Mouse (Mus musculus) midbrain, embryonic 15.5 days (tissue): ENCODE data around the gene Atad3a. TPM values are rescaled to one million over a fixed set of nuclear protein-coding genes. Genes with fewer than 3 reads are reported as not detected.

Source experiments
- ATAC-seq: fragments of 200-750 bp; cut with Nextera tagmentation; replicated peaks from 2 replicates; pipeline ENCODE4 v1.8.0; 2017; ENCODE audit warnings: moderate TSS enrichment
- H3K27ac ChIP-seq: fragments of 300-500 bp; sonication (generic); 2 replicates; pipeline ENCODE4 v1.5.1; 2015; ENCODE audit warnings: mild to moderate bottlenecking, inconsistent platforms
- H3K27me3 ChIP-seq: fragments of 300-500 bp; sonication (generic); replicated peaks from 2 replicates; pipeline ENCODE4 v1.6.1; 2015; ENCODE audit warnings: inconsistent platforms
- H3K36me3 ChIP-seq: fragments of 300-500 bp; sonication (generic); replicated peaks from 2 replicates; pipeline ENCODE4 v1.6.1; 2015; ENCODE audit warnings: inconsistent platforms
- H3K4me1 ChIP-seq: fragments of 300-500 bp; sonication (generic); 2 replicates; pipeline ENCODE4 v1.6.1; 2015; ENCODE audit warnings: inconsistent platforms
- H3K4me2 ChIP-seq: fragments of 300-500 bp; sonication (generic); 2 replicates; pipeline ENCODE4 v1.6.1; 2015; ENCODE audit warnings: inconsistent platforms, mild to moderate bottlenecking, moderate library complexity
- H3K4me3 ChIP-seq: fragments of 300-500 bp; sonication (generic); 2 replicates; pipeline ENCODE4 v1.5.1; 2015; ENCODE audit warnings: mild to moderate bottlenecking, inconsistent platforms
- H3K9ac ChIP-seq: fragments of 300-500 bp; sonication (generic); 2 replicates; pipeline ENCODE4 v1.6.1; 2015; ENCODE audit warnings: mild to moderate bottlenecking, inconsistent platforms
- H3K9me3 ChIP-seq: fragments of 300-500 bp; sonication (generic); 2 replicates; pipeline ENCODE4 v1.6.1; 2016; ENCODE audit warnings: inconsistent platforms
- WGBS: fragments of 180-500 bp; shearing (Covaris S2); methylation state at CpG from one replicate; pipeline ENCODE4 v1.1.7; 2015; ENCODE audit warnings: mixed read lengths; 5-methylcytosine and 5-hydroxymethylcytosine counted together
- polyA plus RNA-seq: library from polyadenylated mRNA; unstranded; fragments of >200 nt; fragmentation: Nextera tagmentation; extraction: Ambion mirVana; gene quantifications from 2 replicates; pipeline ENCODE4 v1.2.1, GENCODE M21; 2015

Atad3a gene
- polyA plus RNA-seq, 1 experiment from 2014 or later: 99.2 TPM

DNA sequence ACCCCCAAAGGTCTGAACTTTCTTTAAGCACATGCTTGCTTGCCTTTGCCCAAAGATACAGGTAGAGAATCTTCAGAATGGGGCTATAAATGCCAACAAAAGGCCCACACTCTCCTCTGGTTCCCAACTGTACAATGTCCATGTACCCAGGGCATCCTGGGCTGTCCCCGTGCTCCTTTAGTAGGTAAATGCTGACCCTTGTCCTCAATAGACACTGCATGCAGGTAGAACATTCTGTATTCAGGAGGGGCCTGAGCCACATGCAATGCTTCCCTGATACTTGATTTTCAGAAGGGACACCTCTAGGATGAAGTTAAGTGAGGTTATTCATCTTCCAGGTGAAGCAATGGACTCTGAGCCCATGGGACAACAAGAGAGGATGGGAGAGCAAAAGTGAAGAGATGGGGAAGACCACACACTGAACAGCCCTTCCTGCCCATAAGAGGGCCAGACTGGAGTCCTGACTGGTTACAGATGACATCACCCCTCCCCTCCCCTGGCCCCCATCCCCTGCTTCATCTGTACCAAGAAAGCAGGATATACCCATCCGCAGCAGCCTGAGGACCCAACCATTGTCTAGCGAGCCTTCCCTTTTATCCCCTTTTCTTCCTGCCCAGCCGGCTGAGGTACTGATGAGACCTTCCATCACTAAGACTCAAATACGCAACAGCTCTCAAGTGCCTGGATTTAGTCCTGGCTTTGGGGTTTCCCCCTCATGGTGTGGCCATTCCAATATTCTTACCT, 12.6 kb upstream of the Atad3a start:
- H3K27ac ChIP-seq: no peak overlapping the region
- H3K27me3 ChIP-seq: peaks cover 20% of the 10 kb centered on the region
- peaks cover 37% of the 10 kb centered on the region for H3K4me1 ChIP-seq
- peak overlapping the region; percentile 80 for H3K4me2 ChIP-seq
- no peaks in the 10 kb centered on the region for H3K36me3 ChIP-seq
- ATAC-seq: no peak
- 31% methylated on average over 5 of the region's 5 CpGs for WGBS
- peak overlapping the region; percentile 33 for H3K9ac ChIP-seq
- H3K9me3 ChIP-seq: no peaks in the 10 kb centered on the region
- H3K4me3 ChIP-seq: peak overlapping the region; percentile 44

DNA sequence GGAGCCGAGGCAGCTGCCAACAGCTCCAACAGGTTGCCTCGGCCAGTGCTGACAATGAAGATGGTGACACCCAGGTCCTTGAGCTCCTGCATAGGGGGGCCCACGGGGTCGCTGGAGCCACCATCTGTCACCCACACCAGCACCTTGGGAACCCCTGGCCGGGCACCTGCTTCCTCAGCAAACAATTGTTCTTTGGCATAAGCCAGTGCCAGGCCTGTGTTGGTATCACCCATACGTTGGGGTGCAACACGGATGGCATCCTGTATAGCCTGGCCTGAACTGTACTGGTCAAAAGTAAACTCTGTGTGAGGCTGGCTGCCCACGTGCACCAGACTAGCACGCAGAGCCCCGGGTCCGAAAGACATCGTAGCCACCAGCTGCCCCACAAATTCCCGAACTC, 11.9 kb upstream of the Atad3a start:
- no peak overlapping the region for H3K27ac ChIP-seq
- H3K9ac ChIP-seq: no peak overlapping the region
- no peaks in the 10 kb centered on the region for H3K36me3 ChIP-seq
- H3K4me3 ChIP-seq: 0 out of 2 replicates have a peak overlapping the region, but pooled peaks have one; percentile 8
- H3K4me1 ChIP-seq: peaks cover 37% of the 10 kb centered on the region
- H3K9me3 ChIP-seq: no peaks in the 10 kb centered on the region
- H3K27me3 ChIP-seq: peaks cover 20% of the 10 kb centered on the region
- ATAC-seq: no peak
- H3K4me2 ChIP-seq: peak overlapping the region; percentile 80; the same call in 1 of the 2 replicates
- 86% methylated on average over 13 of the region's 13 CpGs for WGBS

DNA sequence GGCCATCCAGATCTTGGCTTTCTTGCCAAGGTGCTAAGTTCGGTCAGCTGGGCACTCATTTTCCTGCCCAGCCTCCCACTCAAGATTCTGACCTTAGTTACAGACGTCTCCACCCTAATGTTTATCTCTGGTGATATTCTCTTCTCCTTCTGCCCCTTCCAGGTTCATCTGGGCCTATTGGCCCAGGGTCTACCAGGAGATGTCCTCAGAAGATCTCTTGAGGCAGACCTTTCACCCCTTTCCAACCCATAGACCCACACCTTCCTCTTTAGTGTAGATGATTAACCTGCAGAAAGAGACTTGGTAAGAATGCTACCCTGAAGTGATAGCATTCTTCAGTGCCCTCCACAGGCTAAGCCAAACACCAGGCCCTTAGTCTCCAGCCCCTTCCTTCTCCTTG, 10.8 kb upstream of the Atad3a start:
- ATAC-seq: no peak
- H3K4me2 ChIP-seq: peak overlapping the region; percentile 12; the same call in 1 of the 2 replicates
- peaks cover 37% of the 10 kb centered on the region for H3K4me1 ChIP-seq
- H3K27me3 ChIP-seq: peaks cover 20% of the 10 kb centered on the region
- no peak overlapping the region for H3K27ac ChIP-seq
- H3K4me3 ChIP-seq: no peak overlapping the region
- H3K9ac ChIP-seq: no peak overlapping the region
- no peaks in the 10 kb centered on the region for H3K36me3 ChIP-seq
- WGBS: 88% methylated on average over 2 of the region's 2 CpGs
- H3K9me3 ChIP-seq: no peaks in the 10 kb centered on the region

DNA sequence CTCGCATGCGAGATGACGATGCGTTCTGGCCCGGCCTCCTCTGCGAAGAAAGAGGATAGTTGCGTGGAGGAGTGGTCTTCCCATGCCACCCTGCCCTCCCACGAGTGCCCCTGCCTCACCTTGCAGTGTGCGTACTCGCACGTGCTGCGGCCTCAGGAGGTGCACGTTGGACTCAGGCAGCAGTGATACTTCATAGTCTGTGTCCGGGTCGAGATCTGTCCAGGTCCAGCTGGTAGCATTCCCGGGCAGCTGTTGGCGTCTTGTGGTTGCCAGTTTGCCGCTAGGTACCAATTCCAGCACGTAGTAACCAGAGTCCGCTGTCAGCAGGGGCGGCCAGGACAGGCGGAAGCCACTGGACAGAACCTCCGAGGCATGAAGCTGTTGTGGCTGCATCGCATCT, 9.7 kb upstream of the Atad3a start:
- 46% methylated on average over 24 of the region's 24 CpGs for WGBS
- no peaks in the 10 kb centered on the region for H3K36me3 ChIP-seq
- peaks cover 35% of the 10 kb centered on the region for H3K4me1 ChIP-seq
- no peaks in the 10 kb centered on the region for H3K9me3 ChIP-seq
- peaks cover 20% of the 10 kb centered on the region for H3K27me3 ChIP-seq
- peak; percentile 24; the same call in 1 of the 2 replicates for ATAC-seq
- H3K4me3 ChIP-seq: peak overlapping the region; percentile 46
- H3K27ac ChIP-seq: no peak overlapping the region
- peak overlapping the region; percentile 64 for H3K9ac ChIP-seq
- peak overlapping the region; percentile 76 for H3K4me2 ChIP-seq

DNA sequence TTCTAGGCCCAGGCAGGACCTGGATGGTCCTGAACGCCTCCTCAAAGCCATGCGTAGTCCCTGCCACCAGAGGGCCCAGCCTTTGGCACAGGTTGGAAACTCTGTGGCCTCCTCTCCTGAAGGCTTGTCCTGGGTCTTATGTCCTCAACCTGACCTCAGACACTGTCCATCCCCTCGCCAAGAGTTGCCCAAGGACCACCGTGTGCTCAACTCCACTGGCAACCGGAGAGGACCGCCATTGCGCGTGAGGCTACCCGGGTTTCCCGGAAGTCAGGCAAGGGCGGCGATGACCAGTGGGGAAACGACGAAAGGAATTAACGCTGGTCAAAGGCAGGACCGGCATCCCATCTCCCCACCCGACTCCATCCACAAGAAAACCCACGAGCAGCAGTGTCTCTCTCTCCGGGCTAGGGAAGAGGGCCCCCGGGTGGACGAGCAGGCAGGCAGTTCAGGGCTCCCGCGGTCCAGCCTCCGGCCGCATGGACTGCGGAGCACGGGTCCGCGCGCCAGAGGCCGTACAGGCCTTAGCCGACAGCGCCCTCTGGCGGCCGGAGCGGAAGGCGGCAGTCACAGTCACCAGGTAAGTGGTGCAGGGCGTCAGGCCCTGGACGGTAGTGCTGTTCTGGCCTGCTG, 9.1 kb upstream of the Atad3a start:
- H3K36me3 ChIP-seq: no peaks in the 10 kb centered on the region
- H3K9me3 ChIP-seq: no peaks in the 10 kb centered on the region
- peak; percentile 70 for ATAC-seq
- peaks cover 20% of the 10 kb centered on the region for H3K27me3 ChIP-seq
- peak overlapping the region; percentile 64 for H3K9ac ChIP-seq
- H3K27ac ChIP-seq: peak overlapping the region; percentile 67
- H3K4me1 ChIP-seq: peaks cover 29% of the 10 kb centered on the region
- H3K4me2 ChIP-seq: peak overlapping the region; percentile 76
- peak overlapping the region; percentile 46 for H3K4me3 ChIP-seq
- under 1% methylated on average over 39 of the region's 39 CpGs for WGBS

DNA sequence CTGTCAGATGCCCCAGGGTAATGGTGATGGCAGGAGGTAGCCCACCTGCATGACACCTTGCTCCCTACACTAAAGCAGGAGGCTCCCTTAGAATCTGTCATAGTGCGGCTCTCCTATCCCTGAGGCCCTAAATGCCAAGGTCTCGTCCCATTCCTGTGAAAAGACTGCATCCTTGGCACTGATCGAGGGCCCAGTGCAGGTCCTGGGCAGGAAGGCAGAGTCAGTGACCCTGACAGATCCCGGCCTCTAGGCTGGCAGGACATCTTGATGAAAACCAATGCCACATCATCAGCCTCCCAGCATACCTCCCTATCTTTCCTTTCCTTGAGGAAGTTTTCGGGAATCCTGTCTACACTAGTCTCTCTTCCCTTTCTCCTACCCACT, 8.6 kb upstream of the Atad3a start:
- H3K9ac ChIP-seq: peak overlapping the region; percentile 64
- no peaks in the 10 kb centered on the region for H3K9me3 ChIP-seq
- peaks cover 25% of the 10 kb centered on the region for H3K4me1 ChIP-seq
- H3K36me3 ChIP-seq: no peaks in the 10 kb centered on the region
- H3K4me2 ChIP-seq: peak overlapping the region; percentile 76
- H3K27me3 ChIP-seq: peaks cover 20% of the 10 kb centered on the region
- peak overlapping the region; percentile 46 for H3K4me3 ChIP-seq
- no peak for ATAC-seq
- peak overlapping the region; percentile 67; the same call in 1 of the 2 replicates for H3K27ac ChIP-seq
- 65% methylated on average over 5 of the region's 5 CpGs for WGBS

DNA sequence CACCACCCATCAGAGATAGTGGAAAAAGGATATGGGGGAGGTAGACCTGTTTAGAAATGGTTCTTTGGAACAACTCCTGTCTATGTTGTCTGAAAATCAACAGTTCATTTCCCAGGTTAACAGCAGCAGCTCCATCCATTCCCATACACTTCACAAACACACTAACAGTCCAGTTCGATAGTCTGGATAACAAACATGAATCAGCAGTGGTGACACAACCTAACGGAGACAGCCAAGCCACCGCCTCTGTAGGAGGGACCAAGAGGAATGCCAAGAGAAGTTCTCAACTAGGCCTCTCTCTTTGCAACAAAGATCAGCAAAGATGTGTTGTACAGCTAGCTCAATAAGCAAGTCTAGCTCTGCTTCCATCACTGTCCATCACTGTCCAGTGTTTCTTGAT, 1.5 kb upstream of the Atad3a start:
- ATAC-seq: no peak
- Histone ChIP-seq H3K4me3 (no peak overlapping the region), H3K36me3 (no peaks in the 10 kb centered on the region), H3K4me1 (peaks cover 30% of the 10 kb centered on the region), H3K27me3 (no peaks in the 10 kb centered on the region), H3K27ac (no peak overlapping the region), H3K4me2 (no peak overlapping the region), H3K9me3 (no peaks in the 10 kb centered on the region), H3K9ac (no peak overlapping the region)
- 89% methylated on average over 3 of the region's 3 CpGs for WGBS

DNA sequence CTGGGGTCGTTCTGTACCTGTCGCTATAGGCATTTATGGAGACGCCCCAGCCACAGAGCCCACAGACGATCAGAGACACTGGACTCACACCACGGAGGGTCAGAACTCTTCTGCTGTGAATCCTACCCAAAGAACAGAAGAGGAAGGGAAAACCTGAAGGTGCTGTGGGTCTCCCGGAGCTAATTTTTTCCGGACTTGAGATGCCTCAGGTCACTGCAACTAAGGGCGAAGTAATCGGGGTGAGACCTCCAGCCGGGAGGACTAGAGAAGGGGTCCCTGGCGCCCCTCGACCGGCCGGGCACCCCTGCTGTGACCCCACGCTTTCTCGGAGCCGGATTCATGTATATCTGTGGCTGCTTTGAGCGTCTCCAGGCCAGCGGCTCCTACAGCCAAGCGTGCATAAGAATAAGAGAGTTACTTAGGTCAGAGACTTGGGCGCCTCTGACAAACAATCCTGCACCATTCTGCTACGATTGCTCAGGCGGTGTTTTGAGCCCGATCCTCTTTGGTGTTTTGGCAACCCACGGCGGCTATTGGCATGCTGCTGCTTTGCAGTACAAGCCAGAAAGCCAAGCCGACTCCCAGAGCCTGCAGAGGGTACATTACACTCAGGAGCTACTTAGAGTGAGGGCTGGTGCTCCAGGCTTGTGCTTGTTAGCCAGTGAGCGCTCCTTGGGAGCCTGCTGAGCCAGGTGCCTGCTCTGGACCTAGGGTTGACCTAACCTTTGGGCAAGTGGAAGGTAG, 635 bp upstream of the Atad3a start:
- Histone ChIP-seq H3K4me1 (peaks cover 30% of the 10 kb centered on the region), H3K9ac (peak overlapping the region; percentile 63), H3K36me3 (no peaks in the 10 kb centered on the region), H3K4me2 (peak overlapping the region; percentile 99), H3K4me3 (peak overlapping the region; percentile 96), H3K9me3 (no peaks in the 10 kb centered on the region), H3K27me3 (no peaks in the 10 kb centered on the region), H3K27ac (peak overlapping the region; percentile 38)
- ATAC-seq: peak; percentile 53; the same call in 1 of the 2 replicates
- 2% methylated on average over 28 of the region's 28 CpGs for WGBS

DNA sequence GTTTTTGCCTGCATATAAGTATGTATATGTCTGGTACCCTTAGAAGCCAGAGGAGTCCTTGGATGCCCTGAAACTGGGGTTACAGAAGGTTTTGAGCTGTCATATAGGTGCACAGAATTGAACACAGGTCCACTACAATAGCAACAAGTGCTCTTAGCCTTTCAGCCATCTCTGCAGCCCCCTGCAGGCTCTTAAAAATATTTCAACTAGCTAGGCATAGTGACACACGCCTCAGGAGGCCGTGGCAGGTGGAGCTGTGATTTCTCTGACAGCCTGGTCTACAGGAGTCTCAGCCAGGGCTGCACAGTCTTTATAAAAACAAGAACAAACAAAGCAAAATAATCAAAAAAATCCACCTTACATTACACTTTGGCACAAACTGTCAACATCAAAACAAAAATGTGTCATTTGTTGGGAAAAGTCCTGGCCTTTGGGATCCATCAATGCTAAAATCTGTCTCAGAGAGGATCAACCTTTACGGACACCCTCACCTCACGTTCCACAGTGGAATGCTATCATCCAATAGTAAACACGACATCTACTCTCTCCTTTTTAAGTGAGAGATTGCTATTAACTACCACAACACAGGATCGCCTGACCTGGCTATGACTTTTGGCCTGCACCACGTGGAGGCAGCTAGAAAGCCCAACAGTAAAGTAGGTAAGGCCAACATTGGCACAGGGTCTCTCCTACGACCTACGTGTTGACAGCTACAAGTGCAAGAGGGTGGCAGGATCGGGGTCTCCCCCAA, 856 bp downstream of the Atad3a start:
- peaks cover 13% of the 10 kb centered on the region; the same call in 1 of the 2 replicates for H3K36me3 ChIP-seq
- no peak; the same call in none of the 2 replicates for ATAC-seq
- no peak overlapping the region for H3K27ac ChIP-seq
- H3K27me3 ChIP-seq: no peaks in the 10 kb centered on the region
- H3K4me2 ChIP-seq: peak overlapping the region; percentile 99
- H3K9me3 ChIP-seq: no peaks in the 10 kb centered on the region
- 4% methylated on average over 10 of the region's 10 CpGs for WGBS
- H3K4me3 ChIP-seq: peak overlapping the region; percentile 96
- H3K4me1 ChIP-seq: peaks cover 30% of the 10 kb centered on the region
- peak overlapping the region; percentile 84 for H3K9ac ChIP-seq

DNA sequence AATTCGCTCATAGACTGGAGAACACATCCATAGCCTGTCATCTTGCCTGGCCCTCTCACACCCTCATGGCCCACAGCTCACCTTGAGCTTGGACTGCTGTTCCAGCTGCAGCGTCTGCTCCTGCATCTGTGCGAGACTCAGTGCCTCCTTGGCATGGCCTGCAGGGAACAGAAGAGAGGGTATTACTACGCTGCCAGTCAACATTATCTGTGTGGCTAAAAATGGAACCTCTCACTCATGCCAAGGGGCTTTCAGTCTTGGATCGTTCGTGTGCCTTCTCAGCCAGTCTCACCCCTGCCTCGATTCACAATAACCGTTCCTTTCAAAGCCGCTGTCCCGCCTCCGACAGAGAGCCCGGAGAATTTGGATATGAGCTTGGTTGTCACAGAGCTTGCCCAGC, 3.9 kb downstream of the Atad3a start:
- Histone ChIP-seq H3K27me3 (no peaks in the 10 kb centered on the region), H3K4me2 (no peak overlapping the region), H3K4me3 (no peak overlapping the region), H3K4me1 (peaks cover 30% of the 10 kb centered on the region), H3K9me3 (no peaks in the 10 kb centered on the region), H3K27ac (no peak overlapping the region), H3K9ac (no peak overlapping the region), H3K36me3 (peaks cover 36% of the 10 kb centered on the region)
- WGBS: 93% methylated on average over 12 of the region's 12 CpGs
- ATAC-seq: no peak

DNA sequence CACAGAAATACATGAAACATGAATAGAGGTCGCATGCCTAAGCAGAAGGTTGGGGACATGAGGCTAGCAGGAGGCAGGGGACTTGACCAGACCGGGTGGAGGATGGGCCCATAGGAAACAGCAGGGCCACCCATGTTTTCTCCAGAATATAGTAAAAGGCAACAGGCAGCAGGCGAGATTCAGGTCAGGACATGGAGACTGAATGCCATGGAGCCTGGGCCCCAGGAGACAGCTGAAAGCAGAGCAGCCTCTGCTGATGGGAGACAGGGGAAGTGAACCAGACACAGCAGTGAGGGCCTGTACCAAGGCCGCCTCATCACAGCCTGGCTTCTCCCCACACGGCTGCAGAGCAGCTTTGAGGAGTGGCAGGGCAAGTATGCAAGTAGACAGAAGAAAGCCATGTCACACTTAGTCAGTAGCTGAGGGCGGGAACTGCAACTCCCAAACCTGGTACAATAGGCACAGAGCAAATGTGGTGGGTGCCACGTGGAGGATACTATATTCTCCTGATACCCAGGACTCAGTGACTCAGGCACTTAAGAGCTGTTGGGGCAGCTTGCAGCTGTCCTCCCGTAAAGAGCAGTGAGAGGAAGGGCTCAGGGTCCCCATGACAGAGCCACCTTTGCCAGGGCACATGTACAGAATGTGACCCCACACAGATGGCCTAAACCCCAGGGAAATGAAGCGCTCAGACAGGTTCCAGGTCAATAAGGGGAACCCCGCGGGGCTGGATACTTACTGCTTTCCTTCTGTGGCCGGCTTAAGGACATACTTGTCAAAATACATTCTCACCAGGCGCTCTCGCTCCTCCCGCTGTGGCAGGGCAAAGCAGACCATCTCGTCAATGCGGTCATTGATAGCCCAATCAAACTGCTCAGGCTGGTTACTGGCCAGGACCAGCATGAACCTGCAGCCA, 14.1 kb downstream of the Atad3a start:
- no peak overlapping the region for H3K9ac ChIP-seq
- no peaks in the 10 kb centered on the region for H3K27me3 ChIP-seq
- H3K36me3 ChIP-seq: peaks cover 48% of the 10 kb centered on the region
- H3K27ac ChIP-seq: no peak overlapping the region
- WGBS: 91% methylated on average over 17 of the region's 17 CpGs
- H3K4me3 ChIP-seq: no peak overlapping the region
- H3K4me2 ChIP-seq: no peak overlapping the region
- no peak for ATAC-seq
- H3K9me3 ChIP-seq: no peaks in the 10 kb centered on the region
- no peaks in the 10 kb centered on the region for H3K4me1 ChIP-seq
